Mouse (Mus musculus) kidney, postnatal 36 days (tissue): ENCODE data around the gene Cnot10.
"Not testable (repeated sequence)": the region's sequence is repeated elsewhere in the genome, so short reads cannot be mapped to it uniquely, and the experiment has no call there.

ENCODE experiments used
- DNase-seq, 2 experiments: peaks; one replicate each; pipeline ENCODE4 v3.0.0; 2021 to 2022; ENCODE audit warnings: mixed read lengths in 2 of 2

Cnot10 gene

GRCm38 (mm10) chr9:114648472-114648871 lies 8.5 kb upstream of the Cnot10 start:
- not testable (repeated sequence) for DNase-seq

- DNase-seq, result peak in 1 of 2 experiments; percentile 32
Observed at GRCm38 (mm10) chr9:114647506-114648432, 7.8 kb upstream of the Cnot10 start.

GRCm38 (mm10) chr9:114646556-114647505 lies 6.8 kb upstream of the Cnot10 start:
- DNase-seq, result no peak

- no peak for DNase-seq
Observed at GRCm38 (mm10) chr9:114639186-114639748, 717 bp downstream of the Cnot10 start.

GRCm38 (mm10) chr9:114636751-114637150 lies 3.2 kb downstream of the Cnot10 start:
- DNase-seq, result no peak

- no peak for DNase-seq
Observed at GRCm38 (mm10) chr9:114636150-114636549, 3.8 kb downstream of the Cnot10 start.

- no peak for DNase-seq
Observed at GRCm38 (mm10) chr9:114632331-114632730, 7.7 kb downstream of the Cnot10 start.

GRCm38 (mm10) chr9:114626726-114627125 lies 13.3 kb downstream of the Cnot10 start:
- DNase-seq, result no peak

- no peak for DNase-seq
Observed at GRCm38 (mm10) chr9:114624178-114624577, 15.8 kb downstream of the Cnot10 start.

- no peak for DNase-seq
Observed at GRCm38 (mm10) chr9:114621149-114621548, 18.8 kb downstream of the Cnot10 start.

- DNase-seq, result no peak
Observed at GRCm38 (mm10) chr9:114614176-114614953, 25.6 kb downstream of the Cnot10 start.

GRCm38 (mm10) chr9:114613026-114613425 lies 27.0 kb downstream of the Cnot10 start:
- no peak for DNase-seq

GRCm38 (mm10) chr9:114612566-114612965 lies 27.4 kb downstream of the Cnot10 start:
- no peak for DNase-seq

- DNase-seq, result no peak
Observed at GRCm38 (mm10) chr9:114610266-114610665, 29.7 kb downstream of the Cnot10 start.

GRCm38 (mm10) chr9:114603876-114604540 lies 36.0 kb downstream of the Cnot10 start:
- DNase-seq, result no peak

- DNase-seq, result peak in 1 of 2 experiments; percentile 6
Observed at GRCm38 (mm10) chr9:114601096-114601495, 38.9 kb downstream of the Cnot10 start.

GRCm38 (mm10) chr9:114585017-114585345 lies 55.0 kb downstream of the Cnot10 start:
- peak in 1 of 2 experiments; percentile 38 for DNase-seq

- DNase-seq, result peak; percentile 19 to 27
Observed at GRCm38 (mm10) chr9:114584183-114585016, 55.6 kb downstream of the Cnot10 start.

- peak; percentile 62 to 86 for DNase-seq
Observed at GRCm38 (mm10) chr9:114583812-114584182, 56.2 kb downstream of the Cnot10 start.

GRCm38 (mm10) chr9:114578646-114579045 lies 61.3 kb downstream of the Cnot10 start:
- DNase-seq, result no peak

- no peak for DNase-seq
Observed at GRCm38 (mm10) chr9:114576001-114576400, 64.0 kb downstream of the Cnot10 start.
